Comparison of ENCODE assay signal across 27 mouse cellular contexts in genomic region chr8:105704146-105704812, GRCm38 (mm10). TPM values are rescaled to one million over a fixed set of nuclear protein-coding genes. Genes with fewer than 3 reads are reported as not detected.
DNase-seq lines count a peak whose midpoint lies in the region; ATAC-seq and TF ChIP-seq lines count a peak whose summit lies in the region.
"Had no signal": no experiment of that assay in that cellular context is flagged by ENCODE, and none has a peak within 500 bp of the region (broad histone marks: within the 10 kb centered on the region; RNA-seq: fewer than 3 reads in every experiment).

No protein-coding gene starts in this region.

- no peak for ATAC-seq in stomach, postnatal 0 days (ENCODE audit: low FRiP score, low TSS enrichment)
- ATAC-seq: hindbrain, embryonic 16.5 days; intestine, embryonic 16.5 days had no signal

- H3K27ac ChIP-seq in heart, embryonic 10.5 days: no peak overlapping the region
- H3K27ac ChIP-seq in stomach, postnatal 0 days (replicated peaks): no peak overlapping the region
- H3K27ac ChIP-seq: forebrain, embryonic 10.5 days had no signal

- no peak for TF ChIP-seq CTCF in E14TG2a.4 (conservative IDR thresholded peaks at IDR 0.05; ENCODE audit: low read length)
- no peak for TF ChIP-seq CTCF in stomach, postnatal 0 days (IDR thresholded peaks at IDR 0.05; ENCODE audit: low read depth)

- H3K9ac ChIP-seq in stomach, postnatal 0 days (ENCODE audit: low read length): no peak overlapping the region

- peaks cover 46% of the 10 kb centered on the region for H3K4me1 ChIP-seq in heart, embryonic 10.5 days
- peaks cover 77% of the 10 kb centered on the region for H3K4me1 ChIP-seq in E14TG2a.4 (replicated peaks; ENCODE audit: low read depth, low read length)
- H3K4me1 ChIP-seq in stomach, postnatal 0 days (replicated peaks; ENCODE audit: control insufficient read depth, insufficient read depth): peaks cover 7% of the 10 kb centered on the region; the same call in 1 of the 2 replicates

- no peak overlapping the region for H3K4me3 ChIP-seq in heart, embryonic 10.5 days
- peak overlapping the region; percentile 54 for H3K4me3 ChIP-seq in E14TG2a.4 (replicated peaks; ENCODE audit: low read length)
- H3K4me3 ChIP-seq in stomach, postnatal 0 days (ENCODE audit: low read depth, low read length): no peak overlapping the region
- H3K4me3 ChIP-seq: forebrain, embryonic 10.5 days; myocyte had no signal

- H3K27me3 ChIP-seq in heart, embryonic 10.5 days (ENCODE audit: insufficient read depth, poor library complexity, severe bottlenecking): no peaks in the 10 kb centered on the region
- peaks cover 6% of the 10 kb centered on the region; the same call in 1 of the 2 replicates for H3K27me3 ChIP-seq in E14TG2a.4 (ENCODE audit: insufficient read depth, low read length)
- no peaks in the 10 kb centered on the region for H3K27me3 ChIP-seq in stomach, postnatal 0 days (ENCODE audit: control insufficient read depth, insufficient read depth, low read length)
- H3K27me3 ChIP-seq: CH12.LX had no signal

- intact Hi-C loops in heart, postnatal 25 days (cut with DNase I): no loop called here

- H3K9me3 ChIP-seq in heart, embryonic 10.5 days: no peaks in the 10 kb centered on the region
- no peaks in the 10 kb centered on the region for H3K9me3 ChIP-seq in E14TG2a.4 (ENCODE audit: low read length)
- no peaks in the 10 kb centered on the region for H3K9me3 ChIP-seq in stomach, postnatal 0 days (ENCODE audit: control insufficient read depth, low read length)
- H3K9me3 ChIP-seq: forebrain, embryonic 10.5 days had no signal

- TF ChIP-seq EP300 in stomach, postnatal 0 days (optimal IDR thresholded peaks at IDR 0.05): no peak

- H3K4me2 ChIP-seq in stomach, postnatal 0 days (replicated peaks; ENCODE audit: low read depth): no peak overlapping the region

- DNase-seq in heart, embryonic 10.5 days (ENCODE audit: low spot score): peak; percentile 74
- no peak for DNase-seq in heart, postnatal 25 days (ENCODE audit: low spot score)
- peak; percentile 59 for DNase-seq in ZHBTc4 (ENCODE audit: low read depth, low spot score)
- peak; percentile 59 to 62 for DNase-seq in cerebellum, postnatal 14 days
- no peak for DNase-seq in layer of hippocampus, adult 9-11 months
- DNase-seq in stomach, postnatal 0 days (ENCODE audit: low spot score): no peak
- DNase-seq: adrenal gland, adult 8-10 months; heart, postnatal 4 days; layer of hippocampus, postnatal 36 days; liver; lung, postnatal 10 days; midbrain, embryonic 14.5 days; right cerebral cortex, postnatal 14 days; spleen, adult 18-20 months; thymus, postnatal 25 days had no signal

- peaks cover 25% of the 10 kb centered on the region for H3K36me3 ChIP-seq in heart, embryonic 10.5 days
- peaks cover 40% of the 10 kb centered on the region for H3K36me3 ChIP-seq in E14TG2a.4 (ENCODE audit: insufficient read depth, low read length)
- H3K36me3 ChIP-seq in stomach, postnatal 0 days (ENCODE audit: control insufficient read depth, insufficient read depth, low read length): peaks cover 8% of the 10 kb centered on the region

- 91% methylated on average over 34 of the region's 34 CpGs for WGBS in heart, embryonic 10.5 days
- WGBS in stomach, postnatal 0 days: 92% methylated on average over 34 of the region's 34 CpGs

RNA-seq across cellular contexts. Expression of gene 4933405L10Rik, which starts 3.2 kb away (rescaled TPM):
- not detected in 2 replicates for polyA plus RNA-seq in heart, embryonic 10.5 days (2016; fragmentation: Nextera tagmentation; extraction: Ambion mirVana)
- total RNA-seq in heart, postnatal 25 days (2021): not detected
- 0.08 and 0.13 TPM in 2 replicates for polyA plus RNA-seq in stomach, postnatal 0 days (2015; fragmentation: Nextera tagmentation; extraction: Ambion mirVana)
- total RNA-seq: adrenal gland, adult 8-10 months; gastrocnemius, adult 8-10 months; granulocyte monocyte progenitor cell, adult 5-6 weeks; heart, postnatal 4 days; layer of hippocampus, postnatal 36 days; megakaryocyte progenitor cell, adult 5-6 weeks had no signal
- polyA plus RNA-seq: heart, embryonic 14.5 days; intestine, embryonic 16.5 days; kidney, embryonic 16.5 days; liver, embryonic 16.5 days had no signal

RNA-seq across cellular contexts. Expression of gene Pard6a, which starts 3.3 kb away (rescaled TPM):
- polyA plus RNA-seq in heart, embryonic 10.5 days (2016; fragmentation: Nextera tagmentation; extraction: Ambion mirVana): 12.8 and 14.1 TPM in 2 replicates
- total RNA-seq in heart, postnatal 25 days (2021): 1 to 10 TPM; 8.4 to 9.1 TPM
- 12.4 and 13.0 TPM in 2 replicates for polyA plus RNA-seq in stomach, postnatal 0 days (2015; fragmentation: Nextera tagmentation; extraction: Ambion mirVana)

RNA-seq across cellular contexts. Expression of gene Acd, which starts 3.4 kb away (rescaled TPM):
- polyA plus RNA-seq in heart, embryonic 10.5 days (2016; fragmentation: Nextera tagmentation; extraction: Ambion mirVana): 46.6 and 52.9 TPM in 2 replicates
- total RNA-seq in heart, postnatal 25 days (2021): 10 to 100 TPM; 11.1 to 13.7 TPM
- polyA plus RNA-seq in stomach, postnatal 0 days (2015; fragmentation: Nextera tagmentation; extraction: Ambion mirVana): 26.7 and 30.7 TPM in 2 replicates

RNA-seq across cellular contexts. Expression of gene Enkd1, which starts 3.7 kb away (rescaled TPM):
- polyA plus RNA-seq in heart, embryonic 10.5 days (2016; fragmentation: Nextera tagmentation; extraction: Ambion mirVana): 18.7 and 28.8 TPM in 2 replicates
- 1 to 10 TPM; 2.0 to 2.4 TPM for total RNA-seq in heart, postnatal 25 days (2021)
- 5.4 and 5.8 TPM in 2 replicates for polyA plus RNA-seq in stomach, postnatal 0 days (2015; fragmentation: Nextera tagmentation; extraction: Ambion mirVana)

RNA-seq across cellular contexts. Expression of gene Carmil2, which starts 18.2 kb away (rescaled TPM):
- polyA plus RNA-seq in heart, embryonic 10.5 days (2016; fragmentation: Nextera tagmentation; extraction: Ambion mirVana): 0.31 and 0.63 TPM in 2 replicates
- under 1 TPM; 0.18 to 0.20 TPM for total RNA-seq in heart, postnatal 25 days (2021)
- 0.58 and 0.61 TPM in 2 replicates for polyA plus RNA-seq in stomach, postnatal 0 days (2015; fragmentation: Nextera tagmentation; extraction: Ambion mirVana)
- total RNA-seq: gastrocnemius, adult 8-10 months had no signal

Comparison
In these comparisons a context has a peak if more than half of its experiments do, and no peak if none do; other contexts are left out.
1. DNase-seq: peak in heart, embryonic 10.5 days (single experiment), ZHBTc4 (single experiment) and cerebellum, postnatal 14 days (2 of 2); none in heart, postnatal 25 days (single experiment), layer of hippocampus, adult 9-11 months (single experiment) and stomach, postnatal 0 days (single experiment).